Mouse (Mus musculus): Measurements from ENCODE around the gene Fignl1. TPM values are rescaled to one million over a fixed set of nuclear protein-coding genes. Genes with fewer than 3 reads are reported as not detected.

Gene Fignl1
- polyA plus RNA-seq, 1 experiment from 2014 or later, result 61.7 TPM

DNA sequence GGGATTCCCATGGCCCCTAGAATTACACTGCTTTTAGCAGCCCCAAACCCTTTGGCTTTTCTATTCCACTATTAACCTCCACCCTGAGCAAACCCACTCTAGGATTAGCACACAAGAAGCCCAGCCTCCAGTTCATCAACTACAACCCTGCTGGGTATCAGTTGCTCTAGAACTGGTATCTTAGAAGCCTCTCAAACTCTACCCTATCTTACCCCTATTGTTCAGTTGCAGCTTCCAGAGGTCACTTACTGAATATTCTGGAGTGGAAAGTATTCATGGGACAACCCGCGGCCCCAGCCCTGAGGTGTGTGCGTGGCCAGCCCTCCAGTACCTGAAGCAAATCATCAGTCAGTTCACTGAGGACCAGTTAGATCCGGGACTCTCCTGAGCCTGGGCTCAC lies 34.4 kb downstream of the Fignl1 start:
- Histone ChIP-seq H3K9ac (ENCODE audit: low read length) (no peak overlapping the region), H3K9me3 (ENCODE audit: control insufficient read depth, low read length) (no peaks in the 10 kb centered on the region), H3K4me1 (replicated peaks; ENCODE audit: control insufficient read depth, insufficient read depth, low read length) (no peaks in the 10 kb centered on the region), H3K4me2 (ENCODE audit: low read length) (no peak overlapping the region), H3K4me3 (ENCODE audit: low read depth, low read length) (no peak overlapping the region), H3K36me3 (ENCODE audit: control insufficient read depth, insufficient read depth, low read length) (no peaks in the 10 kb centered on the region), H3K27ac (ENCODE audit: low read depth) (no peak overlapping the region), H3K27me3 (replicated peaks; ENCODE audit: control insufficient read depth, insufficient read depth, low read length) (no peaks in the 10 kb centered on the region)
- ATAC-seq (replicated peaks; ENCODE audit: low FRiP score, low TSS enrichment, low read depth) (no peak), DNase-seq (ENCODE audit: low spot score) (no peak)
- WGBS, result 93% methylated on average over 4 of the region's 4 CpGs

DNA sequence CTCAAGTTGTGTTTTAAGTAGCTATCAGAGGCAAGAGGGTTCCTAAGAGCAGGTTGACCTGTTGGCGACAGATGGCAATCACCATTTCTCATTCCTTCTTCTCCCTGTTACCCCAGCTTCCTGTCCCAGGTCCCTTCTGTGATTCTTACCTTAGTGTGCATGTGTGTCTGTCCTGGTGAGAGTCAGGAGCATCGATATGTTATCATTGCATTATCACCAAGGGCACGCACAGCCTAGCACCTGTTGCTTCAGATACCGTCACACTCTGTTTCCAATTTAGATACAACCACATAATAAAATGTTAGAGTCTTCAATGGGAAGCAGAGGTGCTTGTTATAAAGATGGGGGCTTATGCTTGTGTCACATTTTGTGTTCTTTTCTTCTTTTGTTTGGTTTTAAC lies 36.6 kb downstream of the Fignl1 start:
- H3K4me1 ChIP-seq (replicated peaks; ENCODE audit: control insufficient read depth, insufficient read depth, low read length), result no peaks in the 10 kb centered on the region
- DNase-seq (ENCODE audit: low spot score) (no peak), ATAC-seq (replicated peaks; ENCODE audit: low FRiP score, low TSS enrichment, low read depth) (no peak)
- no peak overlapping the region for H3K27ac ChIP-seq (ENCODE audit: low read depth)
- no peaks in the 10 kb centered on the region for H3K27me3 ChIP-seq (replicated peaks; ENCODE audit: control insufficient read depth, insufficient read depth, low read length)
- H3K9ac ChIP-seq (ENCODE audit: low read length), result no peak overlapping the region
- H3K4me3 ChIP-seq (ENCODE audit: low read depth, low read length), result no peak overlapping the region
- H3K4me2 ChIP-seq (ENCODE audit: low read length), result no peak overlapping the region
- H3K9me3 ChIP-seq (ENCODE audit: control insufficient read depth, low read length), result no peaks in the 10 kb centered on the region
- H3K36me3 ChIP-seq (ENCODE audit: control insufficient read depth, insufficient read depth, low read length), result no peaks in the 10 kb centered on the region
- WGBS, result 91% methylated on average over 4 of the region's 4 CpGs

DNA sequence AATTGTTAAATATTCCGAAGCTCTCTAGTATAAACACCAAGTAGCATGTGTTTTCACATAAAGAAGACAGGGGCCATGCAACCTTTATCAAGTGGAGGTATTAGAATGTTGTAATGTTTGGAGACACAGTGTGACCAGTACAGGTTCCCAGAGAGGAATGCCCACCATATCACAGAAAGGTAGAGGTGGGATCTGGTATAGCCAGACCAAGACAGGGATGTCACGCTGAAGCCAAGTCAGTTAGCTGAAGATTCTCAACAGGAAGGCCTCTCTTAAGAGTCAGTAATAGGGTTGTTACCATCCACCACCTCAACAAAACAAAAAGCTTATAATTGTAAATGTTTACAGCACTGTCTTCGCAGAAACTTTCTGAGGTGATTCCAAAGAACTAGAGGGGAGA lies 38.1 kb downstream of the Fignl1 start:
- Histone ChIP-seq H3K4me3 (ENCODE audit: low read depth, low read length) (no peak overlapping the region), H3K36me3 (ENCODE audit: control insufficient read depth, insufficient read depth, low read length) (no peaks in the 10 kb centered on the region), H3K27me3 (replicated peaks; ENCODE audit: control insufficient read depth, insufficient read depth, low read length) (no peaks in the 10 kb centered on the region), H3K9me3 (ENCODE audit: control insufficient read depth, low read length) (no peaks in the 10 kb centered on the region), H3K9ac (ENCODE audit: low read length) (no peak overlapping the region), H3K4me1 (replicated peaks; ENCODE audit: control insufficient read depth, insufficient read depth, low read length) (no peaks in the 10 kb centered on the region), H3K27ac (ENCODE audit: low read depth) (no peak overlapping the region), H3K4me2 (ENCODE audit: low read length) (no peak overlapping the region)
- DNase-seq (ENCODE audit: low spot score), result no peak
- no peak for ATAC-seq (replicated peaks; ENCODE audit: low FRiP score, low TSS enrichment, low read depth)
- 76% methylated on average over 3 of the region's 3 CpGs for WGBS

DNA sequence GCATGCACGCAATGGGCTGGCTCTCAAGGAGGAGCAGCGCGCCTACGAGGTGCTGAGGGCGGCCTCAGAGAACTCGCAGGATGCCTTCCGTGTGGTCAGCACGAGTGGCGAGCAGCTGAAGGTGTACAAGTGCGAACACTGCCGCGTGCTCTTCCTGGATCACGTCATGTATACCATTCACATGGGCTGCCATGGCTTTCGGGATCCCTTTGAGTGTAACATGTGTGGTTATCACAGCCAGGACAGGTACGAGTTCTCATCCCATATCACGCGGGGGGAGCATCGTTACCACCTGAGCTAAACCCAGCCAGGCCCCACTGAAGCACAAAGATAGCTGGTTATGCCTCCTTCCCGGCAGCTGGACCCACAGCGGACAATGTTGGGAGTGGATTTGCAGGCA lies 39.5 kb downstream of the Fignl1 start:
- no peak overlapping the region for H3K27ac ChIP-seq (ENCODE audit: low read depth)
- H3K4me1 ChIP-seq (replicated peaks; ENCODE audit: control insufficient read depth, insufficient read depth, low read length), result no peaks in the 10 kb centered on the region
- H3K4me3 ChIP-seq (ENCODE audit: low read depth, low read length), result no peak overlapping the region
- H3K27me3 ChIP-seq (replicated peaks; ENCODE audit: control insufficient read depth, insufficient read depth, low read length), result no peaks in the 10 kb centered on the region
- no peak for ATAC-seq (replicated peaks; ENCODE audit: low FRiP score, low TSS enrichment, low read depth)
- WGBS, result 92% methylated on average over 20 of the region's 20 CpGs
- H3K9me3 ChIP-seq (ENCODE audit: control insufficient read depth, low read length), result no peaks in the 10 kb centered on the region
- no peak overlapping the region for H3K4me2 ChIP-seq (ENCODE audit: low read length)
- H3K36me3 ChIP-seq (ENCODE audit: control insufficient read depth, insufficient read depth, low read length), result no peaks in the 10 kb centered on the region
- no peak overlapping the region for H3K9ac ChIP-seq (ENCODE audit: low read length)
- DNase-seq (ENCODE audit: low spot score), result no peak

DNA sequence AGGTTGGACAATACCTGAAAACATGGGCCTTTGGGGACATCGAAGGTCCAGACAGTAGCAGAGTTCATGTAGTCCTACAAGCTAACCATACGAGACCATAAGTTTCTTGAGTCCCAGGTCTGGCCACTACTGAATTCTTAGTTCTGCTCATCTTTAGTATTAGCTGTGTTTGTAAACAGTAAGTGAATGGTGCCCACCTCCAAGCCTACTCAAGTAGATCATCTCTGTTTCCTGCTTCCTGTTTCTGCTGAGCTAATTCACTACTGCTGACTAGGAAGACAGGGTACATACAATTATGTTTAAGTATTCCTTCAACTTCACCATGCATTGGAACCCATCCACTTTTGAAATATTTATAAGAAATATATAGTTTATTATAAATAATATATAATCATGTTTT lies 40.7 kb downstream of the Fignl1 start:
- no peak overlapping the region for H3K27ac ChIP-seq (ENCODE audit: low read depth)
- no peaks in the 10 kb centered on the region for H3K4me1 ChIP-seq (replicated peaks; ENCODE audit: control insufficient read depth, insufficient read depth, low read length)
- H3K4me3 ChIP-seq (ENCODE audit: low read depth, low read length), result no peak overlapping the region
- no peak overlapping the region for H3K4me2 ChIP-seq (ENCODE audit: low read length)
- no peaks in the 10 kb centered on the region for H3K36me3 ChIP-seq (ENCODE audit: control insufficient read depth, insufficient read depth, low read length)
- H3K9me3 ChIP-seq (ENCODE audit: control insufficient read depth, low read length), result no peaks in the 10 kb centered on the region
- no peak for DNase-seq (ENCODE audit: low spot score)
- no peak for ATAC-seq (replicated peaks; ENCODE audit: low FRiP score, low TSS enrichment, low read depth)
- H3K27me3 ChIP-seq (replicated peaks; ENCODE audit: control insufficient read depth, insufficient read depth, low read length), result no peaks in the 10 kb centered on the region
- WGBS, result 84% methylated on average over 2 of the region's 2 CpGs
- H3K9ac ChIP-seq (ENCODE audit: low read length), result no peak overlapping the region

DNA sequence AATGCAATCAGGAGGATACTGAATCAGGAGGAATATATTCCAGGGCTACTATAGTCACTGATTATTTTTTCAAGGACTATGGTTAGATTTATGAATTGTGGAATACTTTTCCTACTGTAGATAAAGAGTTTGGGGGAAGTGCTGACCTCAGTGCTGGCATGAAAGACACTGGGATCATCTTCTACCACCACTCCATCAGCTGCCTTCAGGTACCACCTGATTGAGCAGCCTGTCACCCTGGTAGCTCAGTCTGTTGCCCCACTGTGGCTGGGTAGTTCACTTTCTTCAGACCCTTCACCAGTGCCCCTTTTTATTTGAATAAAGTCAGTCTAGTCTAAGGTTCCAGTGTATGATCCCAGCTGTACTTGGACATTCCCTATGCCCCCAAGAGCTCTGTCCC lies 42.0 kb downstream of the Fignl1 start:
- H3K4me2 ChIP-seq (ENCODE audit: low read length), result no peak overlapping the region
- no peak for ATAC-seq (replicated peaks; ENCODE audit: low FRiP score, low TSS enrichment, low read depth)

DNA sequence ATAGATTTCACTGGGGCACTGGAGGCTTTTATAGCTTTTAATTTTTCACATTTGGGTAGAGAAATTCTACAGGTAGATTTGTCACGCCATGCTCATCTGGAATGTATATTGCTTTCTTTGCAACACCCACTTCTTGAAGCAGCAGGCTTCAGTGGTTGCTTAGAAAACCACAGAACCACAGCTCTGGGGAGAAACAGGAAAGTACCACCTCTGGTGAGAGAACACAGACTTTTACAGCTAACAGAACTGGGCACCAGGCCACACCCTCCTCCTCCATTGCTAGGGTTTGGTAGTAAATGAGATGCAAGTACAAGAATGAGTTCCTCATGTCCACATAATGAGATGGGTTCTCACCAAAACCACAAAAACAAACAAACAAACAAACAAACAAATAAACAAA lies 42.7 kb downstream of the Fignl1 start:
- H3K9ac ChIP-seq (ENCODE audit: low read length), result no peak overlapping the region
- no peak overlapping the region for H3K4me3 ChIP-seq (ENCODE audit: low read depth, low read length)
- ATAC-seq (replicated peaks; ENCODE audit: low FRiP score, low TSS enrichment, low read depth) (no peak), DNase-seq (ENCODE audit: low spot score) (no peak)
- H3K27ac ChIP-seq (ENCODE audit: low read depth), result no peak overlapping the region
- no peaks in the 10 kb centered on the region for H3K4me1 ChIP-seq (replicated peaks; ENCODE audit: control insufficient read depth, insufficient read depth, low read length)
- H3K9me3 ChIP-seq (ENCODE audit: control insufficient read depth, low read length), result no peaks in the 10 kb centered on the region
- H3K27me3 ChIP-seq (replicated peaks; ENCODE audit: control insufficient read depth, insufficient read depth, low read length), result no peaks in the 10 kb centered on the region
- H3K36me3 ChIP-seq (ENCODE audit: control insufficient read depth, insufficient read depth, low read length), result no peaks in the 10 kb centered on the region
- WGBS, result 100% methylated on average over 1 of the region's 1 CpGs
- H3K4me2 ChIP-seq (ENCODE audit: low read length), result no peak overlapping the region

More for the DNA sequence above, 42.0 kb downstream of the Fignl1 start:
- DNase-seq (ENCODE audit: low spot score), result no peak
- Histone ChIP-seq H3K36me3 (ENCODE audit: control insufficient read depth, insufficient read depth, low read length) (no peaks in the 10 kb centered on the region), H3K9me3 (ENCODE audit: control insufficient read depth, low read length) (no peaks in the 10 kb centered on the region), H3K27ac (ENCODE audit: low read depth) (no peak overlapping the region), H3K27me3 (replicated peaks; ENCODE audit: control insufficient read depth, insufficient read depth, low read length) (no peaks in the 10 kb centered on the region), H3K4me3 (ENCODE audit: low read depth, low read length) (no peak overlapping the region), H3K4me1 (replicated peaks; ENCODE audit: control insufficient read depth, insufficient read depth, low read length) (no peaks in the 10 kb centered on the region), H3K9ac (ENCODE audit: low read length) (no peak overlapping the region)

DNA sequence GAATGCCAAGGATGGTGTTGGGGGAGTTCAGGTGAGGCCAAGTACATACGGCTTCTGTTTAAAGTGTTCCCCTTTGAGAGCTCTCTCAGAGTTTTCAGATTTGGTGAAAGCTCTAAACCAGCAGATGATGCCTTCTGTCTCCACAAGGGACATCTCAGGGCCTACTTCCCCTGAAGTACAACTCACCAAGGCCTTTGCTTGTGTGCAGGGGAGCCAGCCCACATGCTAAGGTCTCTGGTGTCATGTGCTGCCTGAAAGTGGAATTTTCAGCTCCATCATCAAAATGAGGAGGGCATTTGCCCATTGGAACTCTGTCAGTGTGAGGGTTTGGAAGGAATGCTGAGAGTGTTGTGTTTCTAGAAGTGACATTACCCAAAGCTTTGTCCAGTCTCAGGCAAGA lies 43.3 kb downstream of the Fignl1 start:
- DNase-seq (ENCODE audit: low spot score), result no peak

DNA sequence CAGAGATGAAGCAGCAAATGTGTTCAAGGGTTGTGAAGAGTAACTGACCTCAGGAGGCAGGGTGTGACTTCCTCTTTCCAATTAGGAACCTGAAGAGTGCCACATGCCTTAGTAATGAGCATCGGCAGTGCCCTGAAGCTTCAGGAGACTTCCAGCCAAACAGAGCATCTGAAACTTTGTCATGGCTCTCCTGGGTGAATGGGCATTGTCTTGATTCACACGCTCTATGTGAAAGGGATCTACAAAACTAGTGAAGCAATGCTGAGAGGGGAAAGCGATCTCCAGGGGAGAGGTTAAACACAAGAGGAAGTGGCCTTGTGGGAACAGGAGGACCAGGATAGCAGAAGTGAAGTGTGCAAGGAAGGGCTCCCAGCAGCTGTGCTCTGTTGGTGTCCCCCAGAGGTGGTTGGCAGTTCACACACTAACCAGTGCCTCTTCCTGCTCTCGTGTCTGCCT lies 45.5 kb downstream of the Fignl1 start:
- Histone ChIP-seq H3K4me2 (ENCODE audit: low read length) (no peak overlapping the region), H3K9ac (ENCODE audit: low read length) (no peak overlapping the region), H3K27me3 (replicated peaks; ENCODE audit: control insufficient read depth, insufficient read depth, low read length) (no peaks in the 10 kb centered on the region), H3K4me3 (ENCODE audit: low read depth, low read length) (no peak overlapping the region), H3K9me3 (ENCODE audit: control insufficient read depth, low read length) (no peaks in the 10 kb centered on the region), H3K4me1 (replicated peaks; ENCODE audit: control insufficient read depth, insufficient read depth, low read length) (no peaks in the 10 kb centered on the region), H3K27ac (ENCODE audit: low read depth) (no peak overlapping the region), H3K36me3 (ENCODE audit: control insufficient read depth, insufficient read depth, low read length) (no peaks in the 10 kb centered on the region)
- DNase-seq (ENCODE audit: low spot score) (no peak), ATAC-seq (replicated peaks; ENCODE audit: low FRiP score, low TSS enrichment, low read depth) (no peak)
- WGBS, result 68% methylated on average over 4 of the region's 4 CpGs

More for the DNA sequence above, 43.3 kb downstream of the Fignl1 start:
- Histone ChIP-seq H3K9me3 (ENCODE audit: control insufficient read depth, low read length) (no peaks in the 10 kb centered on the region), H3K9ac (ENCODE audit: low read length) (no peak overlapping the region), H3K36me3 (ENCODE audit: control insufficient read depth, insufficient read depth, low read length) (no peaks in the 10 kb centered on the region), H3K4me3 (ENCODE audit: low read depth, low read length) (no peak overlapping the region), H3K27me3 (replicated peaks; ENCODE audit: control insufficient read depth, insufficient read depth, low read length) (no peaks in the 10 kb centered on the region), H3K4me2 (ENCODE audit: low read length) (no peak overlapping the region), H3K27ac (ENCODE audit: low read depth) (no peak overlapping the region), H3K4me1 (replicated peaks; ENCODE audit: control insufficient read depth, insufficient read depth, low read length) (no peaks in the 10 kb centered on the region)
- WGBS, result 89% methylated on average over 1 of the region's 1 CpGs
- no peak for ATAC-seq (replicated peaks; ENCODE audit: low FRiP score, low TSS enrichment, low read depth)

Measured in intestine, embryonic 14.5 days (tissue).